Mouse (Mus musculus): Measurements from ENCODE around the gene Prdm10. TPM values are rescaled to one million over a fixed set of nuclear protein-coding genes. Genes with fewer than 3 reads are reported as not detected.

Gene Prdm10
- polyA plus RNA-seq, 1 experiment: 7.3 TPM

DNA sequence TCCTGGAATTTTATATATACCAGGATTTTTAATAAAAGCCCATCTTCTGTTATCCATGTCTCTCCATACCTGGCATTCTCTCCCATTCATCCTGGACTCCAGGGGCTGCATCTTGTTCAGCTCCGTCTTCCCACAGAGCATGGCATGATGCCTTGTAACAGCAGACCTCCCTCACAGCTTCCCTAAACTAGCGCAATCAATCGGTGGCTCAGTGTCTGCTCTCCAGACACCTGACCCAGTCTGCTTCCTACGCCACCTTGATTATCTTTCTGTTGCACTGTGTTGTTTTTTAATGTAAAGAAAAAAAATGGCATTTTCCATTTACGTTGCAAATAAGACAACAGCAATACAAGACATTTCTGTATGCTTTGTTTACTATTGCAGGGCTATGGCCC, 36.4 kb upstream of the Prdm10 start:
- 81% methylated on average over 5 of the region's 5 CpGs for WGBS

DNA sequence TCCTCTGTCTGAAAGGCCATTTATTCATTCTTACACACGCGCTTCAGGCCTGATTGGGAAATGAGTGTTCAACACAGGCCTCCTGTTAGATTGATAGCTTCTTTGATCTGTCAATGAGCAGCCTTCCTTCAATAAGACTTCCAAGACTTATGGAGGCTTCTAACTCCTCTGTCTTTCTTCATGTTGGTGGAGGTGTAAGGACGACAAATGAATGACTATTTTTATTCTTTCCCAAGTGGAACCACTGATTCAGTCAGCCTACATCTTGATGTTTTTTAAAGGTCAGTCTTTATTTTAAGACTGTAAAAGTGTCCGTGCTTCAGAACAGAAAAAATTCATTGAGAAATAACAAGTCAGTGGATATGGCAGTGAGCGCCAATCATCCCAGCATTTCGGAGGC, 35.3 kb upstream of the Prdm10 start:
- WGBS: 94% methylated on average over 6 of the region's 6 CpGs
- TF ChIP-seq POLR2A (IDR thresholded peaks at IDR 0.05; ENCODE audit: borderline replicate concordance, extremely low read depth, low read depth, low read length) (no peak), CTCF (IDR thresholded peaks at IDR 0.05; ENCODE audit: insufficient read depth, low read length) (no peak)
- no peak for DNase-seq

More for the DNA sequence above, 36.4 kb upstream of the Prdm10 start:
- H3K4me1 ChIP-seq (ENCODE audit: control insufficient read depth, insufficient read depth, low read length): no peaks in the 10 kb centered on the region
- TF ChIP-seq POLR2A (IDR thresholded peaks at IDR 0.05; ENCODE audit: borderline replicate concordance, extremely low read depth, low read depth, low read length) (no peak), CTCF (IDR thresholded peaks at IDR 0.05; ENCODE audit: insufficient read depth, low read length) (no peak)
- H3K4me3 ChIP-seq (replicated peaks; ENCODE audit: extremely low read depth, low read depth, low read length): no peak overlapping the region
- no peak for DNase-seq

GRCm38 (mm10) chr9:31246421-31246820, 33.9 kb upstream of the Prdm10 start:
- 35% methylated on average over 6 of the region's 6 CpGs for WGBS
- no peak overlapping the region for H3K4me3 ChIP-seq (replicated peaks; ENCODE audit: extremely low read depth, low read depth, low read length)
- H3K4me1 ChIP-seq (ENCODE audit: control insufficient read depth, insufficient read depth, low read length): no peaks in the 10 kb centered on the region
- TF ChIP-seq POLR2A (IDR thresholded peaks at IDR 0.05; ENCODE audit: borderline replicate concordance, extremely low read depth, low read depth, low read length) (no peak), CTCF (IDR thresholded peaks at IDR 0.05; ENCODE audit: insufficient read depth, low read length) (no peak)
- DNase-seq: no peak

More for the DNA sequence above, 35.3 kb upstream of the Prdm10 start:
- H3K4me1 ChIP-seq (ENCODE audit: control insufficient read depth, insufficient read depth, low read length): no peaks in the 10 kb centered on the region
- H3K4me3 ChIP-seq (replicated peaks; ENCODE audit: extremely low read depth, low read depth, low read length): no peak overlapping the region

DNA sequence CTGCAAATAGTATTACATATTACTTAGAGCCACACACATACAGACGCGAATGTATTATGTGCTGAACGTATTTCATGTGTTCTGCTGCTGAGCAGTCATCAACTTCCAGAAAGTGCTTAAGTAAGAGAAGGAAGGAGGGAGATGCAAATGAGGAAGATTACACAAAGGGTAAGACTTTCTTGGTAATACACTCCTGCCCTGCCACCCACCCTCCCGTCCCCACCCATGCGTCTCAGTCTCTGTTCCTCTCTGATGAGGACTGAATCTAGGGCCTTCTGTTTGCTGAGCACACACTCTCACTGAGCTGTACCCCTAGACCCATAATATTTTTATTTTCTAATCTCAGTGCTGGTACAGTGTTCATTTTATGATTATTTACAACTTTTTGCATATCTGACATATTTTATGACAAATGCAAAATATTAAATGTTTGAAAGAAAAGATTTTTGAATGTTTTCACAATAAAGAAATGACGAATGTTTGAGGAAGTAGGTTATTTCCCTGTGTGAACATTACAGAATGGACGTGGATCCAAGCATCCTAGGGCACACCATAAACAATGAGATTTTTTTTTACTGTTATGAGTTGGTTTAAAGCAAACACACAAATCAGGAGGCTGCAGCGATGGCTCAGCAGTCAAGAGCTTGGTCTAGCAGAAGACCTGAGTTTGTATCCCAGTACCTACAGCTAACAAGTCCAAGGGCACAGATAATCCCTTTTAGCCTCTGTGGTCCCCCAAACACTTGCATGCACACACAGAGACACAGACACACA, 32.7 kb upstream of the Prdm10 start:
- no peak overlapping the region for H3K4me3 ChIP-seq (replicated peaks; ENCODE audit: extremely low read depth, low read depth, low read length)
- DNase-seq: no peak
- no peak for TF ChIP-seq CTCF (IDR thresholded peaks at IDR 0.05; ENCODE audit: insufficient read depth, low read length)
- no peak for TF ChIP-seq POLR2A (IDR thresholded peaks at IDR 0.05; ENCODE audit: borderline replicate concordance, extremely low read depth, low read depth, low read length)
- H3K4me1 ChIP-seq (ENCODE audit: control insufficient read depth, insufficient read depth, low read length): peaks cover 2% of the 10 kb centered on the region
- WGBS: 43% methylated on average over 8 of the region's 8 CpGs

DNA sequence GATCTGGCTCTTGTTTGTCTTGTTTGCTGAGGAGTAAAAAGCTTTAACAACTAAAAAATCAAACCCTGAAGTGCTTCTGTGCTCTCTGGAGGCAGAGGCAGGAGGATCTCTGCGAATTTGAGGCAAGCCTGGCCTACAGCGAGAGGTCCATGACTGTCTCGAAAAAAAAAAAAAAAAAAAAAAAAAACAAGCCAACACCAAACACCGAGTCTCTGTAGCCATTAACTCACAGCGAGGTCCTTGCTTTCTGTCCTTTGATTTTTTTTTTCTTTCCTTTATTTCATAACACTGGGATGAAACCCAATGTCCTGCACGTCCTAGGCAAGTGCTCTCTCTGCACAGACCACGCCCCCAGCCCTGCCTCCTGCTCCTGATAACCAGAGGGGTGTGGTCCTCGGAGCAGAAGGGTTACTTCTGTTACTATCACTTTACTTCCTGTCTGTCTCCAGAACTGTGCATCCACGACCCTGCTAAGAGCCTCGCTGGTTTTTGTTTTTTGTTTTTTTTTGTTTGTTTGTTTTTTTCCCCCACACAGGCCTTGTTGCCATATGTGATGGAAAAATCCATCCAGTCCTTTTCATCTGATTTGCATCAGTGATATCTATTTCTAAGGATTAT, 28.0 kb upstream of the Prdm10 start:
- DNase-seq: peak; percentile 33
- WGBS: 51% methylated on average over 10 of the region's 10 CpGs
- TF ChIP-seq CTCF (IDR thresholded peaks at IDR 0.05; ENCODE audit: insufficient read depth, low read length) (no peak), POLR2A (IDR thresholded peaks at IDR 0.05; ENCODE audit: borderline replicate concordance, extremely low read depth, low read depth, low read length) (no peak)

GRCm38 (mm10) chr9:31253311-31253734, 27.0 kb upstream of the Prdm10 start:
- Histone ChIP-seq H3K4me1 (ENCODE audit: control insufficient read depth, insufficient read depth, low read length) (peaks cover 8% of the 10 kb centered on the region), H3K4me3 (replicated peaks; ENCODE audit: extremely low read depth, low read depth, low read length) (peak overlapping the region; percentile 33)
- DNase-seq: peak; percentile 47
- TF ChIP-seq CTCF (IDR thresholded peaks at IDR 0.05; ENCODE audit: insufficient read depth, low read length): no peak
- no peak for TF ChIP-seq POLR2A (IDR thresholded peaks at IDR 0.05; ENCODE audit: borderline replicate concordance, extremely low read depth, low read depth, low read length)
- 9% methylated on average over 10 of the region's 10 CpGs for WGBS

More for the DNA sequence above, 28.0 kb upstream of the Prdm10 start:
- peaks cover 8% of the 10 kb centered on the region for H3K4me1 ChIP-seq (ENCODE audit: control insufficient read depth, insufficient read depth, low read length)
- H3K4me3 ChIP-seq (replicated peaks; ENCODE audit: extremely low read depth, low read depth, low read length): no peak overlapping the region

DNA sequence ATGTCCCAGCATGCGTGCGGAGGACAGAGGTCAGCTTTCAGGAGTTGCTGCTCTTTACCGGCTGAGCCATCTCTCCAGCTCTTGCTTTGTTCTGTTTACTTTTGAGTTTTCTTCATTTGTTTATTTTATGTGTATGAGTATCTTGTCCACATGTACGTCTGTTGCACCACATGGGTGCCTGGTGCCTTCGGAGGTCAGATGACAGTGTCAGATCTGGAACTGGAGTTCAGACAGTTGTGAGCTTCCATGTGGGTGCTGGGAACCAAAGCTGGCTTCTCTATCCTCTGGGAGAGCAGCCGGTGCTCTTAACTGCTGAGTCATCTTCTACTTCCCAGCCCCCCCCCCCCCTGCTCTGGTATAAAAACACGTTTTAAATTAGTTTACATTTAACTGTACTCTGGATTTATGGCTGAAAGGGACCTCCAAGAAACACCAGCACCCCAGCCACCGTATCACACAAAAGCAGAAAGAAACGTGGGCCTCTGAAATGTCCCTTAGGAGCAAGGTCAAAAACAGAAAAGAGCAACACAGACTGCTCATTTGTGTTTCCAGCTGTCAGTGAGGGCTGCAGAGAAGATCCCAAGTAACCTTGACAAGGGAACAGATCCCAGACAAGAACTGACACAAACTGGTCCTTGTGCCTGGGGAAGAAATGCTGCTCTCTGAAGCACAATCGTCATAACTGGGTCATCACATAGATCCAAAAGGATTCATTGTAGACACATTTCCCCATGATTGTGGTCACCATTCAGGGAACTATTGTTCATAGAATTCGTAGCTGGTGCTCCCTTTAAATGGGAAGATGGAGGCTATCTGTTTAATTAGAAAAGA, 26.3 kb upstream of the Prdm10 start:
- 40% methylated on average over 11 of the region's 11 CpGs for WGBS
- no peak for TF ChIP-seq CTCF (IDR thresholded peaks at IDR 0.05; ENCODE audit: insufficient read depth, low read length)
- no peak for TF ChIP-seq POLR2A (IDR thresholded peaks at IDR 0.05; ENCODE audit: borderline replicate concordance, extremely low read depth, low read depth, low read length)
- peak; percentile 16 for DNase-seq
- Histone ChIP-seq H3K4me3 (replicated peaks; ENCODE audit: extremely low read depth, low read depth, low read length) (no peak overlapping the region), H3K4me1 (ENCODE audit: control insufficient read depth, insufficient read depth, low read length) (peaks cover 8% of the 10 kb centered on the region)

DNA sequence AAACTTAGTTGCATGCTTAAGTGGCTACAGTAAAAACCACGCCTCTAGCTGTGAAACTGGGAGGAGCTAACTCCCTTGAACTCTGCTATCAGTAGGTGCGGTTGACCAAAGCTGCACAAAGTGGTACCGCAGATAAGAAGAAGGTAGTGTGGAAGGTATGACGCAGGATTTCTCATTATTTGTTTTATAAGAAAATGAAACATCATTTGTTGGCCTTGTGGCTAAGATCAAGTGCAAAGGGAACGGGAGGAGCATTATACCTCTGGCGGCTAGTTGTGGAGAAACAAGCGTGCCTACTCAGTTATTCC, 25.7 kb upstream of the Prdm10 start:
- TF ChIP-seq CTCF (IDR thresholded peaks at IDR 0.05; ENCODE audit: insufficient read depth, low read length) (no peak), POLR2A (IDR thresholded peaks at IDR 0.05; ENCODE audit: borderline replicate concordance, extremely low read depth, low read depth, low read length) (no peak)
- WGBS: 71% methylated on average over 7 of the region's 7 CpGs
- peak; percentile 20 for DNase-seq
- peaks cover 8% of the 10 kb centered on the region for H3K4me1 ChIP-seq (ENCODE audit: control insufficient read depth, insufficient read depth, low read length)
- no peak overlapping the region for H3K4me3 ChIP-seq (replicated peaks; ENCODE audit: extremely low read depth, low read depth, low read length)

GRCm38 (mm10) chr9:31255953-31256352, 24.4 kb upstream of the Prdm10 start:
- TF ChIP-seq CTCF (IDR thresholded peaks at IDR 0.05; ENCODE audit: insufficient read depth, low read length): no peak
- no peak for TF ChIP-seq POLR2A (IDR thresholded peaks at IDR 0.05; ENCODE audit: borderline replicate concordance, extremely low read depth, low read depth, low read length)
- Histone ChIP-seq H3K4me3 (replicated peaks; ENCODE audit: extremely low read depth, low read depth, low read length) (no peak overlapping the region), H3K4me1 (ENCODE audit: control insufficient read depth, insufficient read depth, low read length) (peaks cover 8% of the 10 kb centered on the region)
- WGBS: 79% methylated on average over 7 of the region's 7 CpGs
- no peak for DNase-seq
